Mouse (Mus musculus) bone marrow macrophage, adult 2 months (primary cell): ENCODE measurements at regions not wholly inside any gene's neighbourhood (a gene's known extent, or its start where the extent isn't known, plus 50 kb on each side); places are given as distances from the start of the nearest gene placed in this dataset.

Source experiments
- CTCF ChIP-seq: IDR thresholded peaks from 2 replicates; pipeline ENCODE4 v1.5.1; 2012; ENCODE audit warnings: low read depth, mild to moderate bottlenecking, low read length, moderate library complexity
- POLR2A ChIP-seq: IDR thresholded peaks from 2 replicates; pipeline ENCODE4 v1.6.1; 2012; ENCODE audit warnings: mild to moderate bottlenecking, low read depth, low read length, borderline replicate concordance

- no peak for TF ChIP-seq CTCF
- no peak for TF ChIP-seq POLR2A
Observed at GRCm38 (mm10) chr11:32939102-32939501, 114.7 kb upstream of the Smim23 start.
